Mouse (Mus musculus) lung, postnatal 0 days (tissue): Measurements from ENCODE around the gene Coro2b. TPM values are rescaled to one million over a fixed set of nuclear protein-coding genes. Genes with fewer than 3 reads are reported as not detected.
A peak's percentile ranks its signal among the peaks of the same experiment; 100 is the strongest.

ENCODE experiments used
- ATAC-seq: fragments of 200-750 bp; cut with Nextera tagmentation; 2 replicates; pipeline ENCODE4 v1.8.0; 2017; ENCODE audit warnings: moderate library complexity
- DNase-seq: peaks from one replicate; pipeline ENCODE4 v3.0.0-alpha.2; 2016; ENCODE audit warnings: low spot score
- H3K27ac ChIP-seq: fragments of 300-500 bp; sonication (generic); 2 replicates; pipeline ENCODE4 v1.5.1; 2014; ENCODE audit warnings: antibody characterized with exemption, mild to moderate bottlenecking, low read length, mixed read lengths
- H3K27me3 ChIP-seq: fragments of 300-500 bp; sonication (generic); replicated peaks from 2 replicates; pipeline ENCODE4 v1.6.1; 2014; ENCODE audit warnings: low read length, mixed read lengths; ENCODE audit not compliant: insufficient read depth
- H3K36me3 ChIP-seq: fragments of 300-500 bp; sonication (generic); 2 replicates; pipeline ENCODE4 v1.6.1; 2014; ENCODE audit warnings: low read length, mixed read lengths; ENCODE audit not compliant: insufficient read depth
- H3K4me1 ChIP-seq: fragments of 300-500 bp; sonication (generic); 2 replicates; pipeline ENCODE4 v1.6.1; 2014; ENCODE audit warnings: antibody characterized with exemption, low read depth, low read length, mixed read lengths; ENCODE audit not compliant: insufficient read depth
- H3K4me2 ChIP-seq: fragments of 300-500 bp; sonication (generic); replicated peaks from 2 replicates; pipeline ENCODE4 v1.6.1; 2014; ENCODE audit warnings: low read depth, mild to moderate bottlenecking, low read length, moderate library complexity, mixed read lengths
- H3K4me3 ChIP-seq: fragments of 300-500 bp; sonication (generic); 2 replicates; pipeline ENCODE4 v1.5.1; 2014; ENCODE audit warnings: low read depth, low read length
- H3K9ac ChIP-seq: fragments of 300-500 bp; sonication (generic); replicated peaks from 2 replicates; pipeline ENCODE4 v1.6.1; 2014; ENCODE audit warnings: low read depth, mild to moderate bottlenecking
- H3K9me3 ChIP-seq: fragments of 300-500 bp; sonication (generic); 2 replicates; pipeline ENCODE4 v1.6.1; 2016; ENCODE audit warnings: low read length, mixed read lengths
- CTCF ChIP-seq: IDR thresholded peaks from 2 replicates; pipeline ENCODE4 v1.5.1; 2016; ENCODE audit warnings: antibody characterized with exemption, mild to moderate bottlenecking
- EP300 ChIP-seq: IDR thresholded peaks from 2 replicates; pipeline ENCODE4 v1.6.1; 2016; ENCODE audit warnings: antibody characterized with exemption, mild to moderate bottlenecking, control low read depth
- WGBS: fragments of 180-500 bp; shearing (Covaris S2); extraction: QIAGEN DNeasy Blood & Tissue Kit; methylation state at CpG from one replicate; pipeline ENCODE4 v1.1.7; 2014; 5-methylcytosine and 5-hydroxymethylcytosine counted together
- polyA plus RNA-seq: library from polyadenylated mRNA; unstranded; fragments of >200 nt; fragmentation: Nextera tagmentation; extraction: Ambion mirVana; gene quantifications from 2 replicates; pipeline ENCODE4 v1.2.1, GENCODE M21; 2015

The Coro2b gene
- polyA plus RNA-seq, 1 experiment from 2014 or later, result 15.8 TPM

- Histone ChIP-seq H3K27ac (peak overlapping the region; percentile 54; the same call in 1 of the 2 replicates), H3K27me3 (no peaks in the 10 kb centered on the region), H3K4me3 (no peak overlapping the region), H3K4me2 (no peak overlapping the region), H3K9me3 (no peaks in the 10 kb centered on the region), H3K4me1 (peaks cover 10% of the 10 kb centered on the region; the same call in 1 of the 2 replicates), H3K36me3 (no peaks in the 10 kb centered on the region), H3K9ac (no peak overlapping the region)
- ATAC-seq (peak; percentile 46), DNase-seq (peak; percentile 65)
- no peak; the same call in 1 of the 2 replicates for TF ChIP-seq EP300
- no peak for TF ChIP-seq CTCF
- WGBS, result 18% methylated on average over 10 of the region's 10 CpGs
Observed at GRCm38 (mm10) chr9:62513492-62514133, 23.2 kb downstream of the Coro2b start.

- H3K27ac ChIP-seq, result no peak overlapping the region
- H3K27me3 ChIP-seq, result no peaks in the 10 kb centered on the region
- DNase-seq, result peak; percentile 82
- H3K9ac ChIP-seq, result no peak overlapping the region
- TF ChIP-seq CTCF, result no peak
- TF ChIP-seq EP300, result no peak
- no peak overlapping the region for H3K4me2 ChIP-seq
- no peaks in the 10 kb centered on the region for H3K9me3 ChIP-seq
- H3K36me3 ChIP-seq, result no peaks in the 10 kb centered on the region
- H3K4me3 ChIP-seq, result no peak overlapping the region
- ATAC-seq, result peak; percentile 78
- WGBS, result 44% methylated on average over 4 of the region's 4 CpGs
- H3K4me1 ChIP-seq, result peaks cover 10% of the 10 kb centered on the region; the same call in 1 of the 2 replicates
Observed at GRCm38 (mm10) chr9:62510530-62510936, 26.3 kb downstream of the Coro2b start.

GRCm38 (mm10) chr9:62509617-62510016 lies 27.2 kb downstream of the Coro2b start:
- DNase-seq (no peak), ATAC-seq (no peak)
- Histone ChIP-seq H3K9ac (no peak overlapping the region), H3K4me1 (peaks cover 10% of the 10 kb centered on the region; the same call in 1 of the 2 replicates), H3K27ac (no peak overlapping the region), H3K9me3 (no peaks in the 10 kb centered on the region), H3K36me3 (no peaks in the 10 kb centered on the region), H3K27me3 (no peaks in the 10 kb centered on the region), H3K4me2 (no peak overlapping the region), H3K4me3 (no peak overlapping the region)
- 85% methylated on average over 6 of the region's 6 CpGs for WGBS
- no peak for TF ChIP-seq CTCF
- TF ChIP-seq EP300, result no peak

GRCm38 (mm10) chr9:62508740-62509524 lies 27.9 kb downstream of the Coro2b start:
- H3K4me1 ChIP-seq, result peaks cover 12% of the 10 kb centered on the region; the same call in 1 of the 2 replicates
- H3K9ac ChIP-seq, result no peak overlapping the region
- H3K27ac ChIP-seq, result no peak overlapping the region
- H3K4me3 ChIP-seq, result no peak overlapping the region
- DNase-seq (no peak), ATAC-seq (no peak)
- TF ChIP-seq CTCF (no peak), EP300 (no peak)
- no peak overlapping the region for H3K4me2 ChIP-seq
- H3K36me3 ChIP-seq, result no peaks in the 10 kb centered on the region
- no peaks in the 10 kb centered on the region for H3K27me3 ChIP-seq
- 86% methylated on average over 10 of the region's 10 CpGs for WGBS
- H3K9me3 ChIP-seq, result no peaks in the 10 kb centered on the region

- Histone ChIP-seq H3K4me3 (no peak overlapping the region), H3K9me3 (no peaks in the 10 kb centered on the region), H3K27me3 (no peaks in the 10 kb centered on the region), H3K27ac (no peak overlapping the region), H3K4me1 (peaks cover 16% of the 10 kb centered on the region; the same call in 1 of the 2 replicates), H3K4me2 (no peak overlapping the region), H3K36me3 (no peaks in the 10 kb centered on the region), H3K9ac (no peak overlapping the region)
- no peak for DNase-seq
- WGBS, result 76% methylated on average over 11 of the region's 11 CpGs
- no peak for ATAC-seq
- TF ChIP-seq CTCF (no peak), EP300 (no peak)
Observed at GRCm38 (mm10) chr9:62506467-62507067, 30.3 kb downstream of the Coro2b start.

GRCm38 (mm10) chr9:62504129-62504528 lies 32.7 kb downstream of the Coro2b start:
- H3K27ac ChIP-seq, result peak overlapping the region; percentile 74
- peaks cover 6% of the 10 kb centered on the region; the same call in 1 of the 2 replicates for H3K4me1 ChIP-seq
- ATAC-seq (peak; percentile 76), DNase-seq (peak; percentile 92)
- H3K36me3 ChIP-seq, result no peaks in the 10 kb centered on the region
- no peak overlapping the region for H3K9ac ChIP-seq
- WGBS, result 15% methylated on average over 7 of the region's 7 CpGs
- H3K4me2 ChIP-seq, result 0 out of 2 replicates have a peak overlapping the region, but pooled peaks have one; percentile 4
- TF ChIP-seq EP300, result peak; percentile 56
- TF ChIP-seq CTCF, result no peak
- H3K9me3 ChIP-seq, result no peaks in the 10 kb centered on the region
- H3K27me3 ChIP-seq, result no peaks in the 10 kb centered on the region
- H3K4me3 ChIP-seq, result no peak overlapping the region
